Mouse (Mus musculus) limb, embryonic 14.5 days (tissue): ENCODE measurements around the gene Prdm2. TPM values are rescaled to one million over a fixed set of nuclear protein-coding genes. Genes with fewer than 3 reads are reported as not detected.

Experiments used
- ATAC-seq: fragments of 200-750 bp; cut with Nextera tagmentation; 2 replicates; pipeline ENCODE4 v1.8.0; 2017; ENCODE audit warnings: low read depth, moderate number of reproducible peaks, moderate TSS enrichment; ENCODE audit not compliant: low FRiP score
- DNase-seq: peaks from one replicate; pipeline ENCODE4 v3.0.0-alpha.2; 2015; ENCODE audit warnings: low spot score
- H3K27ac ChIP-seq: fragments of 300-500 bp; sonication (generic); replicated peaks from 2 replicates; pipeline ENCODE4 v1.5.1; 2014; ENCODE audit warnings: low read depth, mild to moderate bottlenecking, low read length, moderate library complexity, mixed read lengths
- H3K27me3 ChIP-seq: fragments of 300-500 bp; sonication (generic); 2 replicates; pipeline ENCODE4 v1.6.1; 2014; ENCODE audit warnings: low read length, mixed read lengths; ENCODE audit not compliant: control insufficient read depth, insufficient read depth
- H3K36me3 ChIP-seq: fragments of 300-500 bp; sonication (generic); 2 replicates; pipeline ENCODE4 v1.6.1; 2014; ENCODE audit warnings: mild to moderate bottlenecking, low read length, moderate library complexity, mixed read lengths; ENCODE audit not compliant: control insufficient read depth, insufficient read depth
- H3K4me1 ChIP-seq: fragments of 300-500 bp; sonication (generic); 2 replicates; pipeline ENCODE4 v1.6.1; 2014; ENCODE audit warnings: antibody characterized with exemption, low read length, mixed read lengths; ENCODE audit not compliant: control insufficient read depth, insufficient read depth
- H3K4me2 ChIP-seq: fragments of 300-500 bp; sonication (generic); replicated peaks from 2 replicates; pipeline ENCODE4 v1.6.1; 2014; ENCODE audit warnings: low read depth, mild to moderate bottlenecking, low read length, moderate library complexity; ENCODE audit not compliant: severe bottlenecking
- H3K4me3 ChIP-seq: fragments of 300-500 bp; sonication (generic); replicated peaks from 2 replicates; pipeline ENCODE4 v1.5.1; 2014; ENCODE audit warnings: low read length
- H3K9ac ChIP-seq: fragments of 300-500 bp; sonication (generic); 2 replicates; pipeline ENCODE4 v1.6.1; 2014; ENCODE audit warnings: mild to moderate bottlenecking, low read depth, low read length, moderate library complexity; ENCODE audit not compliant: severe bottlenecking
- H3K9me3 ChIP-seq: fragments of 300-500 bp; sonication (generic); 2 replicates; pipeline ENCODE4 v1.6.1; 2016; ENCODE audit warnings: low read length; ENCODE audit not compliant: control insufficient read depth
- POLR2A ChIP-seq: fragments of 200-500 bp; IDR thresholded peaks from 2 replicates; pipeline ENCODE4 v1.8.0; 2012; ENCODE audit warnings: inconsistent platforms, mild to moderate bottlenecking, moderate library complexity, borderline replicate concordance; ENCODE audit not compliant: insufficient read depth, insufficient read length; ENCODE audit errors: extremely low read depth
- WGBS: fragments of 180-500 bp; shearing (Covaris S2); extraction: QIAGEN DNeasy Blood & Tissue Kit; methylation state at CpG from one replicate; pipeline ENCODE4 v1.1.7; 2014; 5-methylcytosine and 5-hydroxymethylcytosine counted together
- polyA plus RNA-seq, 2 experiments: library from polyadenylated mRNA; depleted of rRNA in 1 of 2; stranded (reverse) in 1 of 2; unstranded in 1 of 2; fragments of >200 nt; fragmentation: Nextera tagmentation in 1 of 2; extraction: Ambion mirVana in 1 of 2; gene quantifications; 2 replicates each; pipeline versions ENCODE4 v1.2.1 to v1.2.3; 2012 to 2014

Prdm2 gene
- polyA plus RNA-seq, 2 experiments: 14.2 to 26.2 TPM

DNA sequence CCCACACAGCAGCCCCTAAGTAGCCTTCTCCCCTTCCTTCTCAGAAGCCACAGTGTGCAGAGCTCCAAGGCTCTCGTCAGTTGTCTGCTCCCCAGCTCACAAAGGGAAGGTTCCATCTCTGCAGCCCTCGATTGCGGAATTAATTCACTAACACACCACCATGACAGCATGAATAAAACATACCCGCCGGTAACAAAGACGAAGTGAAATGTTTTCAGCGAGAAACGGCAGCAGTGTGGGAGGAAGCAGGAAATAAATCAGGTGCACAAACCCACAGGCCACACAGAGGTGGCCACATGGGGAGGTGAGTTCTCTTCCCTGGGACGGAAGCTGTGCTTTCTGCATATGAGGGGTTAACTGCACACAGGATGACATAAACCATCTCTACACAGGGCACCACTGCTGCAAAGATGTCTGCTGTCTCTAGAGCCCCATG lies 6.5 kb upstream of the Prdm2 start:
- H3K4me3 ChIP-seq: no peak overlapping the region
- no peak for TF ChIP-seq POLR2A
- DNase-seq (no peak), ATAC-seq (no peak)
- H3K36me3 ChIP-seq: no peaks in the 10 kb centered on the region
- no peaks in the 10 kb centered on the region for H3K9me3 ChIP-seq
- no peaks in the 10 kb centered on the region for H3K27me3 ChIP-seq
- 47% methylated on average over 9 of the region's 9 CpGs for WGBS
- H3K9ac ChIP-seq: no peak overlapping the region
- H3K27ac ChIP-seq: no peak overlapping the region
- H3K4me2 ChIP-seq: no peak overlapping the region
- 0 out of 2 replicates have a peak, but pooled peaks cover 3% of the 10 kb centered on the region for H3K4me1 ChIP-seq

DNA sequence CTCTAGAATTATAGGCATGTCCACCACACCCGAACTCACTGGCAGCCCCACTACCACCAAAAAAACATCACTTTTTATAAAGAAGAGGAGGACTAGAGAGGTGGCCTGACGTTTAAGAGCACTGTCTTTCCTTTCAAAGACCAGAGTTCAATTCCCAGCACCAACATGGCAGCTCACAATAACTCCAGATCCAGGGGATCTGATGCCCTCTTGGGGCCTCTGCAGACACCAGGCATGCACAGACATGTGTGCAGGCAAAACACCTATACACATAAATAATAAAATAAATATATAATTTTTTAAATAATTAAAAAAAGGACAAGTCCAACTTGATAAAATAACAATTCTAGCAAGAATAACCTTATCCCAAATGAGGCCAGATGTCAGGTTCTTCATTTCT lies 6.1 kb upstream of the Prdm2 start:
- WGBS: 83% methylated on average over 2 of the region's 2 CpGs

DNA sequence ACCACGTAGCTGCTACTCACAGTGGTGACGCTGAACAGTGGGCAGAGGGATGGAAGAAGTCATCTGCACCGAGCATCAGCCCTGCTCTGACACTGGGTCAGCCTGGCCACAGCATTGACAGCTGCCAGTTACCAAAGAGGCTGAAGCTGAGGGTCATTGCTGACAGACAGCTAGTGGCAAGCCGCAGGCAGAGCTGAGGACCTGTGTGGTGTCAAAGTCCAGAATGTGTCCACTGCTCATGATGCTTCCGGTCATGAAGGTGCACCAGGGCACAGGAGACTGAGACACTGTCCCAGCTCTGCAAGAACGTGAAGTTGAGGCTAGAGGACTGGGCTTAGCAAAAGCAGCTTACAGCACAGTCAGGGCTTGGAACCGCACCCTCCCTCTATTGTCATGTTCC lies 4.4 kb upstream of the Prdm2 start:
- H3K9ac ChIP-seq: no peak overlapping the region
- no peaks in the 10 kb centered on the region for H3K27me3 ChIP-seq
- TF ChIP-seq POLR2A: no peak
- ATAC-seq: no peak
- no peak overlapping the region for H3K4me2 ChIP-seq
- no peak overlapping the region for H3K4me3 ChIP-seq
- no peaks in the 10 kb centered on the region for H3K36me3 ChIP-seq
- no peaks in the 10 kb centered on the region for H3K9me3 ChIP-seq
- peaks cover 8% of the 10 kb centered on the region; the same call in 1 of the 2 replicates for H3K4me1 ChIP-seq
- 85% methylated on average over 7 of the region's 7 CpGs for WGBS
- no peak overlapping the region for H3K27ac ChIP-seq
- no peak for DNase-seq

More for the DNA sequence above, 6.1 kb upstream of the Prdm2 start:
- DNase-seq: no peak
- Histone ChIP-seq H3K27me3 (no peaks in the 10 kb centered on the region), H3K4me1 (0 out of 2 replicates have a peak, but pooled peaks cover 3% of the 10 kb centered on the region), H3K4me2 (no peak overlapping the region), H3K36me3 (no peaks in the 10 kb centered on the region), H3K9me3 (no peaks in the 10 kb centered on the region), H3K9ac (no peak overlapping the region), H3K27ac (no peak overlapping the region), H3K4me3 (no peak overlapping the region)
- no peak for ATAC-seq
- TF ChIP-seq POLR2A: no peak

DNA sequence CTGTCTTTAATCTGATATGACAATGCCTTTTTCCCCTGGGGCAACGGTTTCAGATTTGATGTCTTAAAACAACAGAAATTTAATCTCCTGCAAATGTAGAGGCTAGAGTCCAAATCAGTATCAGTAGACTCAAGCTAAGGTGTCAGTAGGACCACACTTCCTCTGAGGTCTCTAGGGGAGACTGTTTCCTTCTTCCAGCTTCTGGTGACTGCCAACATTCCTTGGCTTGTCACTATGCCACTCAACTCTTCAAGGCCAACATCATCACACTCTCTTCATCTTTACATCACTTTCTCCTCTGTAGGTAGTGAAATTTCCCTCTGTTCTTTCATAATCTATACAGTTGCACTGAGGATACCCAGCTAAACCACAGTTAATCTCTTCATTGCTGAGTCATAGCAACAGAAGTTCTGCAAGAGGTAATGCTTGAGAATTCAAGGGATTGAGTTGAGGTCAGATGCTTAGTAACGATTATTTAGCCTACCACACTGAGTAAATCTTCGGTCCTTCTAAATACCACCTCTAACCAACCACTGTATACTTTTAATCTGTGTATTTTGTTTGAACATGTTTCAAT lies 1.5 kb upstream of the Prdm2 start:
- TF ChIP-seq POLR2A: no peak
- 88% methylated on average over 3 of the region's 3 CpGs for WGBS
- Histone ChIP-seq H3K9ac (no peak overlapping the region), H3K27ac (no peak overlapping the region), H3K36me3 (no peaks in the 10 kb centered on the region), H3K4me1 (peaks cover 17% of the 10 kb centered on the region), H3K9me3 (no peaks in the 10 kb centered on the region), H3K27me3 (no peaks in the 10 kb centered on the region), H3K4me3 (no peak overlapping the region), H3K4me2 (no peak overlapping the region)
- DNase-seq: no peak
- ATAC-seq: no peak

DNA sequence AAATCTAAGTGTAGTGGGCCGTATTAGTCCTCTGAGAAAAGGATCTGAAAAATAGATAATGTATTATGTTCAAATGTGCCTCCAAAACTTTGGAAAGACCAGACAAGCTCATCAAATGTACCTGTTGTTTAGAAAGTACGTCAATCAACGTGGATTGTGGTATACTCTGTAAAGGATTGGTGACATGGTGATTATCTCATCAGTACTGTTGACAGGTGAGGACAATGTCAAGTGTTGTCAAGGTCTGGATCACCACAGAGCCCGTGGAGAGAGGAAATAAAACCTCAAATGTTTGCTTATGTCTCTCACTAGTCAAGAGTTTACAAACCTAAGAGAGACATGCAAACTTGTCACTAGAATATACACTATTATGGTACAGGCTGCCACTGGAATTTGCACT lies 776 bp upstream of the Prdm2 start:
- Histone ChIP-seq H3K4me2 (no peak overlapping the region), H3K36me3 (no peaks in the 10 kb centered on the region), H3K4me3 (no peak overlapping the region), H3K9ac (no peak overlapping the region), H3K4me1 (peaks cover 17% of the 10 kb centered on the region), H3K9me3 (no peaks in the 10 kb centered on the region), H3K27me3 (no peaks in the 10 kb centered on the region), H3K27ac (no peak overlapping the region)
- TF ChIP-seq POLR2A: no peak
- DNase-seq (no peak), ATAC-seq (no peak)
- WGBS: 84% methylated on average over 4 of the region's 4 CpGs

DNA sequence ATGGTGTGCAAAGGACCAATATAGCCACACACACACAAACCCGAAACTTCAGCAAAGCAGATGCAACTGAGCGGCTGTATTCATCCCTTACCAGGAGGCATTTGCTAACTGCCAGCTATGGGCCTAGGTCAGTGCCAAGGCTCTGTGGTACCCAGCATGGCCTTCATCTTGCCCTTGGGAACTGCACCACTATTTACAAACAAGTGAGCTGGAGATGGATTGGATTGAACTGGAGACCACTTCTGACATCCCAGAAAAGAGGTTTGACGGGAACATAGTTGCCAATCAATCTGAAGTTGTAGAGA lies 332 bp upstream of the Prdm2 start:
- H3K27ac ChIP-seq: no peak overlapping the region
- peak overlapping the region; percentile 79 for H3K4me2 ChIP-seq
- no peak for ATAC-seq
- TF ChIP-seq POLR2A: no peak
- H3K27me3 ChIP-seq: no peaks in the 10 kb centered on the region
- DNase-seq: no peak
- WGBS: 99% methylated on average over 3 of the region's 3 CpGs
- peak overlapping the region; percentile 84; the same call in 1 of the 2 replicates for H3K4me3 ChIP-seq
- H3K36me3 ChIP-seq: no peaks in the 10 kb centered on the region
- peaks cover 17% of the 10 kb centered on the region for H3K4me1 ChIP-seq
- H3K9ac ChIP-seq: no peak overlapping the region
- H3K9me3 ChIP-seq: no peaks in the 10 kb centered on the region
